Mouse (Mus musculus): ENCODE measurements around the gene Impg1.

Gene Impg1

DNA sequence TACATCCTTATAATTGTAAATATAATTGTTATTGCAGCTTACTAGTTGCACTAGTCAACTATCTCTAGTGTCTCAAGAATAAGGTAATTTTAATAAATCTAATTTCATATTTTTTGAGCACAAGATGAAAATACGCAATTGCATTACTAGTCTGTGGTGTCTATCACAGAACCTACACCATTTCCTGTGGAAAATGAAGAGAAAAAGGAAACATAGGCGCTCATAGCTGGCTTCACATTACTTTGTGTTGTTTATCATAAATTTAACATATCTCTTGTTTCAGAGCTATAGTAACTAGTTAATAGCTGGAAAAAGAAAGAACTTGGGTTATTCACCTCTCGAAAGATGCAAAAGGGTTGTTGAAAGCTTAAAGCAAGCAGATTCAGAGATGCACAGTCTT, 182.9 kb downstream of the Impg1 start:
- DNase-seq (ENCODE audit: low spot score) = no peak

DNA sequence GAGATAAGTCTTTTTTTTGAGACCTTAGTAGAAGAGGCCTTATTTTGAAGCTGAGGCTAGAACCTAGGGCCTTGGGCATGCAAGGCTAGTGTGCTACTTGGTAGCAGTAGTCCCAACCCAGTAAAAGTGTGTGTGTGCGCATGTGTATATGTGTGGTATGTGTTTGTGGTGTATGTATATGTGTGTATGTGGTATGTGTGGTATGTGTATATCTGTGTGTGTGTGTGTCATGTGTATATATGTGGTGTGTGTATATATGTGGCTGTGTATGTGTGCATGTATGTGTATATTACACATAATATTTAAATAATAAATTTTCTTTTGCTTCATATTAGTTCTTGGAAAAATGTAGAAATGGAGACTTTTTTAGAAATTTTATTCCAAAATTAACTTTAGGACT, 184.6 kb downstream of the Impg1 start:
- DNase-seq (ENCODE audit: low spot score) = no peak

DNA sequence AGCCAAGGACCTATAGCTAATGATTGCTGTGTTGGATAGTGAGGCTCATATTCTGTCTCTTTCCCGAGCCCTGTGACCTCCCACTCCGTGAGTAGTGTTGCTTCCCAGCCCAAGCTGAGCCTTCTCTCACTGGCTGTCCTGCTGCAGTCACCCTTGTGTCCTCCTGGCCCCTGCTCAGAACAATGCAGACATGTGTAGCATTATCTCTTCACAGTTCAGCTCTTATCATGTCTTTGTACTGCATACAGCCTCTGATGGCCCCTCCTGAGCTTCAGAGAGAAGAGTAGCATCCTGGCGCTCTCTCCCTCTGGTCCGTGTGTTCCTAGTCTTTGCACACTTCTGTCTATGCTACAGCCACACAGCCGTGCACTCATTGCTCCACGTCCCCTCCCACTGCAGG, 187.5 kb downstream of the Impg1 start:
- DNase-seq (ENCODE audit: low spot score) = no peak

DNA sequence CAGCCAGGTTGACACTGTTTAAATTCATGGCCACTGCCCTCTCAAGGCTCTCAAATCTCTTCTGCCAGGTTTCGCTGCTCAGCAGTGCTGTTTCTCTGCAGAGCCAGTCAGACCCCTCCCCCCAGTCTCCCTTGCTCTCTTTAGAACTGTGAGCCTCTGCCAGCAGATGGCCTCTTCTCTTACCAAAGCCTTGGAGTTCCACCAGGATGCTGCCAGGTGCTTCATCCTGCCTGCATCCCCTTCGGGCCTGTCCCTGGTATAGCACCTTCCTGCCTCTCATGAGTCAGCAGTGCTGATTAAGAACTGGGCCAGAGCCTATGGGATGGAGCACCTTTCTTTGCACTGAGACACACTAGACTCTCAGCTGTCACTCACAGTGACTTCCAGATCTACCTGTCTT, 188.1 kb downstream of the Impg1 start:
- no peak for DNase-seq (ENCODE audit: low spot score)

DNA sequence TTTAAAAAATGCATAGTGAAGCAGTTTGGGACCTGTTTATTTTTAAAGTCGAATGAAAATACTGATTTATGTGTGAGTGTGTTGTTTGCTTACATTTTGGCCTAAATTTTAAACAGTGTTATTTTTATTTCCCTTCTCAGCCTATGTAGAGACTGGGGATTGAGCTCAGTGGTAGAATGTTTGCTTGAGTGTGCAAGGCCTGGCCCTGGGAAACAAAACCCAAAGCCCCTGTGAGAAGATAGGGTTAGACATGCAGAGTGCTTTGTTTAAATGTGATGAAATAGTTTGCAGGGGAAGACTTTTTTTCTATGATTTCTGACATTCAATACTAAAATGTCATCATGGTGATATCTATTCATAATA, 189.5 kb downstream of the Impg1 start:
- DNase-seq (ENCODE audit: low spot score) = no peak

DNA sequence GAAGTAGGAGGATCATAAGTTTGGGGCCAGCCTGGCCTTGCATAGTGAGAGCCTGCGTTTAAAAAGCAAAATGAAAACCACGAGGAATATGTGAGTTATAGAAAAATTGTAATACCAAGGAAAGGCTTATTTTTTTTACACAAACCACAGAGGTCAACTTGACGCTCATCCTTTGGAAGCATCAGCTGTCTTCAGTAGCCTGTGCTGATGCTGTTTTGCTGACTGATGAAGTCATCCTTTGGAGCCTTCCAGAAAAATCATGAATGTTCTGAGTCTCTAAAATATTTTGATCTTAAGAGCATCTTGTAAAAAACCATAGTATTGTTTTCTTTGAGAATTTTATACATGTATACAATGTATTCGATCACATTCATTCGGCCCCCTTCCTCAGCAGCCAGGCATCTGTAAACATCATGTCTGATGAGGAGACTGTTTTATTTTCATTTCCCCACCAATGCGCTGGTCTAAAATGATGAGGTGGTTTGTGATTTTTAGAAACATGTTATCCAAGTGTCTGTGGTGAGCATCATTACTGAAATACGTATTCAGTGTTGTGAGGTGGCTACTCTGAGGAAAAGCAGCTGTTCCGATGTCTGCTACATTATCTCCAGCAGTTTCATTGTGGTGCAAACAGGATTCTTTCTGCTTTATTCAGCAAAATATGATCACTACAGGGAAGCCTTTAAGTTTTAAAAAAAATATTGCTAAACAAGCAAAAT, 190.1 kb downstream of the Impg1 start:
- no peak for DNase-seq (ENCODE audit: low spot score)

DNA sequence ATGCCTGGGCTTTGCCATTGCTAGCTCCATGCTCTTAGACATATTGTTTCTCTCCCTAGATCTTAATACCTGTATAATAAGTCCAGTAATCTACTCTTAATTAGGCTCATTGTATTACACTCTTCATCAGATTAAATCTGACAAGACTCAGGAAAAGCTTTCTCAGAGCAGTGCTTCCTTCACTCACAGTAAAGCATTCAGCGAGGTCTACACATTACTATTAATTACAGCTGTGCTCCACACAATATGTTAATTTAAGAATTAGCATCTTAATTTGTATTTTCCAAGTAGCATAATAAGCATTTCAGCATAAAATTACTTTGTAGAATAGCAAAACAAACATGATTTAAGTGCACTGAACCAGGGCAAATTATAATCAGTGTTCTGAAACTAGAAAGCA, 192.3 kb downstream of the Impg1 start:
- DNase-seq (ENCODE audit: low spot score) = no peak

DNA sequence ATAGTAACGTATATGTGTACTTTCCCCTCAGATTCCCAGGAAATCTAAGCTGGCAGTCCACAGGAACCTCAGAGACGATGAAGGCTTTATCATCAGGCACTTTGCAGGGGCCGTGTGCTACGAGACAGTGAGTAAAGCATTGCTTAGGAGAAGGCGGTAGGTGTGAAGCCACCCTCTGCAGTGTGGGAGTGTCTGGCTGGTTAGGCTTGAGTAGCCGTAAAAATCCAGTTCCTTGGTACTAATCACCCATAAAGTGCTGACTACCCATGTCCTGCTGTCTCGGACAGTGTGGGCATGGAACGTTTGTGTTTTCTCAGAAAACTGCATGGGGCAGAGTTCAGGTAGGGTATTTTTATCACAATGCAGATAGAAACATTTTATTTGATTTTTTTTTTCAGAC, 195.7 kb downstream of the Impg1 start:
- no peak for DNase-seq (ENCODE audit: low spot score)

DNA sequence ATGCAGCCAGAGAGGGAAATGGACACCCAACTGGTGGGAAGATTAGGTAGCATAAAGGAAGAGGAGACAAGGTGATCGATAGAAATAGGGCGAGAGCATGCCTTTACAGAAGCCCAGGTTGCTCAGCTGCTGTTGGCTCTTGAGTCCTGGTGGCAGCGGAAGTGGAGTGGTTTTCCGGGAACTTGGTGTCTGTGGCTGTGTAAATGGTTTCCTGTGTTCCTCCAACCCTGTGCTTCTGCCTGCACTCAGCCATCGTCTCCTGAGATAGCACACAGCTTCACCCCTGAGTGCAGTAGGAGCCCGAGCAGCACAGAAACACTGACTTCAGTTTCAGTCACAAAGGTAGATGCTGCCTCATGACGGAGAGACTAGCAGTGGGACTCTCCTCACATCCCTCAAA, 198.8 kb downstream of the Impg1 start:
- no peak for DNase-seq (ENCODE audit: low spot score)

DNA sequence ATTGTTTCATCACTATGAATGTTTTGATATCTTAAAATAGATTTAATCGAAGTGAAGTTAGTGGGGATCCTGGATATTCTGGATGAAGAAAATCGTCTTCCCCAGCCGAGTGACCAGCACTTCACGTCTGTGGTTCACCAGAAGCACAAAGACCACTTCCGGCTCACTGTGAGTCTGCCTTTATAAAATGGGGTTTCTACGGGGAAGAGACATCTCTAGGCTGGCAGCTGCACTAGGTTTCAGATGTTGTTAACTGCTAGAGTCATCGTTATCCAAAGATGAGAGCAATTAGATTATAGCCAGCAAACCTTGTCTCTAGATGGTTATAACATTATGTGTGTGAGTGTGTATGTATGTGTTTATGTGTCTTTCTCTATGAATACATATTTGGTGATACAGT, 199.2 kb downstream of the Impg1 start:
- DNase-seq (ENCODE audit: low spot score) = no peak
